Mouse (Mus musculus) frontal cortex, postnatal 36 days (tissue): ENCODE results near the gene Akr7a5.
A peak's percentile ranks its signal among the peaks of the same experiment; 100 is the strongest.

Experiments used
- DNase-seq, 2 experiments: peaks; one replicate each; pipeline ENCODE4 v3.0.0; 2022; ENCODE audit warnings: low spot score in 2 of 2

Gene Akr7a5

DNA sequence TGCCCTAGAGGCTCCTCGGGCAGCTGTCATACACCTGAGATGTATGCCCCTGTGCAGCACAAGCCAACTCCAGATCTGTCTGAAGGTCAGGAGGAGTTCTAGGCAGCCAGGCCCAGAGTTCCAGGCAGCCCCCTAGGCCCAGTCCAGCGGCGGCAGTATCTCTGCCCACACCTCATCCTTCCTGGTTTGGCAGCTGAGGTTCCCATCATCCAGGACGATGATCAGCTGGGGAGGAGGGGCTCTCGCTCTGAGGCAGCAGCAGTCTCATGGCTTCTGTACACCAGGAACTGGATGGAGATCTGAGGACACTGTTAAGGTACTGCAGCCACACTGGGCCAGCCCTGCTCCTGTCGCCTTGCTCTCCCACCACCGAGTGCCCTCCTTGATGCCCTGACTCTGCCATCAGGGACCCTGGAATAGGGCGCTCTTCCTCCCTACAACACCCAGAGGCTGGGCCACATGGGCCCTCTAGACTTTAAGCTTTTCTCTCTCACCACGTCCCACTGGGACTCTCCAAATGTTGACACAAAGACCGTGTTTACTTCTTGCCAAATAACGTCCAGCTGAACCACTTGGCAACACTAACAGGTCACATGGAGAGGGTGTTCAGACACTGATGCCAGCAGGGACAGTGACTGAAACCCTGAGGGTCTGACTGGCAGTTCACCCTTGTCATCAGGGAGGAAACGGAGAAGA is 11.7 kb upstream of the Akr7a5 start:
- DNase-seq: no peak

- no peak for DNase-seq
Measured at GRCm38 (mm10) chr4:139301780-139302179, 8.8 kb upstream of the Akr7a5 start.

- no peak for DNase-seq
Measured at GRCm38 (mm10) chr4:139302241-139302640, 8.3 kb upstream of the Akr7a5 start.

GRCm38 (mm10) chr4:139305521-139305920 is 5.0 kb upstream of the Akr7a5 start:
- no peak for DNase-seq

DNA sequence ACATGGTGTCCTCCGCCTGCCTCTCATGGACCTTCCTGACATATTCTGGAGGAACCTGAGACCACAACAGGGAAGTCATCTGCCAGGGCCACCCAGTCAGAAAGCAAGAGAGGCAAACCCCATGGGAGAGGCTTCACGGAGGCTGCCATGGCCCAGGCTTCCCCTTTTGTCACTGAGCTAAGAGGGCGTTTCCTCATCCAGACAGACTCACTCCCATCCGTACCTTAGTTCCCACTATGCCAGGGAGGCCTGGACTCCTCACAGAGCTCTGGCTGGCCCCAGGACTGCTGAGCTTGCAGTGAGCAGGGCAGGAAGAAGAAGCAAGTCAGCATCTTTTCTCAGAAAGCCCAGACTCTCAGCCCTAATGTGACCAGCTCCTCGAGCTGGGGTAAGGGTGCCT is 2.6 kb upstream of the Akr7a5 start:
- DNase-seq: no peak

- no peak for DNase-seq
Measured at GRCm38 (mm10) chr4:139309651-139310050, 893 bp upstream of the Akr7a5 start.

GRCm38 (mm10) chr4:139310899-139311701 is 556 bp downstream of the Akr7a5 start:
- DNase-seq: no peak

- DNase-seq: no peak
Measured at GRCm38 (mm10) chr4:139311707-139312106, 1.2 kb downstream of the Akr7a5 start.

DNA sequence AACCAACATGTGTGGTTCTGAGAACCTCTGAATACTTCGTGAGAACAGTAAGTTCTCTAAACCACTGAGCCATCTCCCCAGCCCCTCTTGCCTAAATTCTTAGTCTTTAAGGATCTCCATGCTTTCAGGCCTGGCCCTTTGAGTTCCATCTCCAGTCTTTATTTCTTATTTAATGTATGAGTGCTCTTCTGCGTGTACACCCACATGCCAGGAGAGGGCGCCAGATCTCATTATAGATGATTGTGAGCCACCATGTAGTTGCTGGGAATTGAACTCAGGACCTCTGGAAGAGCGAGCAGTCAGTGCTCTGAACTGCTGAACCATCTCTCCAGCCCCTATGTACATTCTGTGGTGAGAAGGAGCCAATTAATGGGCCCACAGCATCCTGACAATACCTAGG is 2.1 kb downstream of the Akr7a5 start:
- no peak for DNase-seq

GRCm38 (mm10) chr4:139318449-139318848 is 7.9 kb downstream of the Akr7a5 start:
- no peak for DNase-seq

DNA sequence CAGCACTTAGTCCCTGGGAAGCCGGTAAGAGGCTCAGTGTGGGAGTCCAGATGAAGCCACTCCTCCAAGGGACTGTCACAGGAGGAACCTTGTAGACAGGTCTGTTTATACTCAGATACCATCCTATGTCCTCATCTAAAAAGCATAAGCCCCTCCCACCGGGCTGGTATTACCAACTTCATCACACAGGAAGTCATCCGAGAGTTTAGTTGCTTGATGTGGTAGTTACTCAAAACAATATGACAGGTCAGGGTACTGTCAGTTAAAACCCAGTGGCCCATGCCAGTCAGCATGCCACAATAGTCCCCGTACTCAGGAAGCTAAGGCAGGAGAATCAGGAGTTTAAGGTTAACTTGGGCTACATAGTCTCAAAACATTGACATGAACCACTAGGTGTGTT is 9.2 kb downstream of the Akr7a5 start:
- DNase-seq: no peak

DNA sequence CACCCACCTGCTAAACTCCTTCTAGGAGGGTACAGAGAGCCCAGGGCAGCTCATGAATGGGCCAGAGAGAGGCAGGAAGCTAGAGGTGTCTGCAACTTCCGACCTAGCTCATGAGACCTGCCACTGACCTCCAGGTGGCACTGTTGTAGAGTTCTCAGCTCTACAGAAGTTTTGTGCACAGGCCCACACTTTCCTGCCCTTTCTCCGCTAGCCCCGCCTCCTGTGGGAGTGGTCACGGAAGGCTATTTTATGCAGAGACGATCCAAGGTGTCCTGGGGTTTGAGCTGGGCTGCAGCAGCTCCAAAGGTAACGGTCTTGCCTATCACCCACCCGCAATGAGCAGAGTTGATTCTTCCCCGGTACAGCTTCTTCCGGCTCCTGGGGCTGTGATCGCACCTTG is 20.1 kb downstream of the Akr7a5 start:
- peak in 1 of 2 experiments; percentile 17 for DNase-seq

- DNase-seq: no peak
Measured at GRCm38 (mm10) chr4:139334631-139335295, 24.2 kb downstream of the Akr7a5 start.

- no peak for DNase-seq
Measured at GRCm38 (mm10) chr4:139335507-139335906, 25.0 kb downstream of the Akr7a5 start.

- DNase-seq: peak; percentile 29 to 47
Measured at GRCm38 (mm10) chr4:139336822-139337483, 26.4 kb downstream of the Akr7a5 start.

DNA sequence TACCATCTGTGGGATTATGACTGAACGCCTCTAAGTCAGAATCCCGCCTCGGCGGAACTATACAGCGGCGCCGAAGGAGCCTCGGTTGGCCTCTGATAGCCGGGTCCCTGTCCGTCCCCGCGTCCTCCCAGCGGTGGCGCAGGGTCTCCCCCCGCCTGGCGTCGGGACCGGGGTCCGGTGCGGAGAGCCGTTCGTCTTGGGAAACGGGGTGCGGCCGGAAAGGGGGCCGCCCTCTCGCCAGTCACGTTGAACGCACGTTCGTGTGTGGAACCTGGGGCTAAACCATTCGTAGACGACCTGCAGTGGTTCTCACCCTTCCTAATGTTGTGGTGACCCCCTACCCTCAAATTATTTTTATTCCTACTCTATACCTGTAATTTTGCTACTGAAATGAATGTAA is 27.6 kb downstream of the Akr7a5 start:
- DNase-seq: no peak

- no peak for DNase-seq
Measured at GRCm38 (mm10) chr4:139340835-139341234, 30.3 kb downstream of the Akr7a5 start.

- DNase-seq: no peak
Measured at GRCm38 (mm10) chr4:139341556-139342233, 31.2 kb downstream of the Akr7a5 start.

GRCm38 (mm10) chr4:139343718-139344117 is 33.2 kb downstream of the Akr7a5 start:
- DNase-seq: peak; percentile 11 to 28

DNA sequence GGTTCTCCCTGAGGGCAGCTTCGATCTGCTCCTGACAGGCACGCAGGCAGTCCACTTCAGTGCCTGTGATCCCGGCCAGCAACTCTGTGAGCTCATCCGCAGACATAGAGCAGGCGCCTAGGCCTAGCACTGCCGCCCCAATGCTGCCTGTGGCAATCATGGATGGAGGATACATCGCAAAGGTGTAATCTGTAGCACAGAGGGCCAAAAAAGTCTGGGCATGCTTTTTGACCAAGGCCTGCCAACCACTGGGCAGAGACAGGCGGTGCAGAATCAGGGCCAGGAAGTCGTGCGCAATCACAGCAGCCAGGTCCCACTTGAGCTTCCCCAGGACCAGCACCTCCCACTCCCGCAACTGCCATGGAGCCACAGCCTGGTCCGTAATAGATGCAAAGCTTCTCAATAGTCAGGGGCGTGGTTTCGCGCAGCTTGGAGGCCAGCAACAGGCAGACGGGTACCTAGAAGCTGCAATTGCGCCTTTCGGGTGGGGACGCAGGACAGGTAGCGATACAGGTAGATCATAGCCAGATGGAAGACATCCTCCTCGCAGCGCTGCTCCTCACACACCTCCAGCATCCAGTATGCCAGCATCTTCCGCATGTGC is 35.0 kb downstream of the Akr7a5 start:
- no peak for DNase-seq
